ENCODE assay signal across 27 mouse cellular contexts in the genomic region with DNA sequence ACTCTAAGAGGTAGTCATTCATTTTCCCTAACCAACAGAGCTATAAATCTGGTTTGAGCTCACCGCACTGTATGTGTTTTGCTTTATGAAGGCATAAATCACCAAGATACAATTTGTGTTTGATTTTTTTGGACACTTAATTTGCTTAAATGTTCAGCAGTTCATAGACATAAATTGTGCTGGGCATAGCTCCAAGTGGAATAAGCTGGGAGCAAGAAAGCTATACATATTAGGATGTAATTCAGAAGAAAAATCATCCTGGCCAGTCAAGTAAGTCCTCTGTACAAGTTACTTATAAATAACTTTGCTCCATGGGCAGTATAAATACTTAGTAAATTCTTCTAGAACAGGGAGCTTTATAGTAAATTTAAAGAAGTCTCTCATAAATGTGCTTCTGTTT.
"Had no signal": no experiment of that assay in that cellular context is flagged by ENCODE, and none has a peak within 500 bp of the region (broad histone marks: within the 10 kb centered on the region; RNA-seq: fewer than 3 reads in every experiment).

No protein-coding gene starts in this region.

- H3K27me3 ChIP-seq: heart, embryonic 13.5 days; heart, embryonic 15.5 days; hindbrain, embryonic 12.5 days; limb, embryonic 13.5 days; liver, embryonic 13.5 days; liver, embryonic 15.5 days had no signal

- DNase-seq: gastrocnemius, adult 2 months; gastrocnemius, postnatal 10 days; gastrocnemius, postnatal 25 days; heart, adult 2 months; heart, postnatal 14 days; heart, postnatal 4 days; kidney, adult 18-20 months; kidney, adult 8-10 months; kidney, postnatal 10 days; kidney, postnatal 25 days; kidney, postnatal 4 days; liver; liver, embryonic 13.5 days had no signal

- ATAC-seq: forebrain, embryonic 16.5 days; hindbrain, embryonic 16.5 days; inflammation-experienced regulatory T-cells, adult 6 months; intestine, postnatal 0 days had no signal

- H3K4me1 ChIP-seq: heart, embryonic 13.5 days; heart, embryonic 15.5 days; hindbrain, embryonic 10.5 days; hindbrain, embryonic 12.5 days; limb, embryonic 13.5 days; liver, embryonic 13.5 days; liver, embryonic 15.5 days had no signal

- H3K4me3 ChIP-seq: gastrocnemius, adult 2 months; heart, adult 2 months; heart, embryonic 13.5 days; heart, embryonic 15.5 days; hindbrain, embryonic 10.5 days; hindbrain, embryonic 12.5 days; layer of hippocampus, adult 2 months; left cerebral cortex, adult 2 months; limb, embryonic 13.5 days; liver, embryonic 13.5 days; liver, embryonic 15.5 days had no signal

- H3K9ac ChIP-seq: heart, embryonic 13.5 days; heart, embryonic 15.5 days; hindbrain, embryonic 12.5 days; limb, embryonic 13.5 days; liver, embryonic 13.5 days; liver, embryonic 15.5 days had no signal

- H3K9me3 ChIP-seq: heart, embryonic 13.5 days; heart, embryonic 15.5 days; hindbrain, embryonic 10.5 days; hindbrain, embryonic 12.5 days; limb, embryonic 13.5 days; liver, embryonic 13.5 days; liver, embryonic 15.5 days had no signal

- H3K4me2 ChIP-seq: heart, embryonic 11.5 days; heart, embryonic 13.5 days; heart, embryonic 15.5 days; hindbrain, embryonic 12.5 days; limb, embryonic 13.5 days; liver, embryonic 11.5 days; liver, embryonic 13.5 days; liver, embryonic 15.5 days had no signal

- H3K27ac ChIP-seq: gastrocnemius, adult 2 months; heart, adult 2 months; heart, embryonic 13.5 days; heart, embryonic 15.5 days; hindbrain, embryonic 10.5 days; hindbrain, embryonic 12.5 days; layer of hippocampus, adult 2 months; left cerebral cortex, adult 2 months; limb, embryonic 13.5 days; liver, embryonic 13.5 days; liver, embryonic 15.5 days had no signal

- H3K36me3 ChIP-seq: heart, embryonic 13.5 days; heart, embryonic 15.5 days; hindbrain, embryonic 10.5 days; hindbrain, embryonic 12.5 days; limb, embryonic 13.5 days; liver, embryonic 13.5 days; liver, embryonic 15.5 days had no signal
